Mouse (Mus musculus): ENCODE data around the gene Atxn1.
A peak's percentile ranks its signal among the peaks of the same experiment; 100 is the strongest.

Gene Atxn1

GRCm38 (mm10) chr13:45931215-45931614, 33.6 kb downstream of the Atxn1 start:
- DNase-seq (ENCODE audit: low spot score), result no peak

GRCm38 (mm10) chr13:45929744-45930143, 35.1 kb downstream of the Atxn1 start:
- DNase-seq (ENCODE audit: low spot score), result no peak

- no peak for DNase-seq (ENCODE audit: low spot score)
These were observed 39.5 kb downstream of the Atxn1 start for GRCm38 (mm10) chr13:45925294-45925693.

GRCm38 (mm10) chr13:45924555-45924954, 40.3 kb downstream of the Atxn1 start:
- no peak for DNase-seq (ENCODE audit: low spot score)

- no peak for DNase-seq (ENCODE audit: low spot score)
These were observed 41.7 kb downstream of the Atxn1 start for GRCm38 (mm10) chr13:45923086-45923485.

GRCm38 (mm10) chr13:45922467-45922866, 42.3 kb downstream of the Atxn1 start:
- DNase-seq (ENCODE audit: low spot score), result no peak

- no peak for DNase-seq (ENCODE audit: low spot score)
These were observed 45.7 kb downstream of the Atxn1 start for GRCm38 (mm10) chr13:45918956-45919711.

- no peak for DNase-seq (ENCODE audit: low spot score)
These were observed 46.8 kb downstream of the Atxn1 start for GRCm38 (mm10) chr13:45918006-45918380.

GRCm38 (mm10) chr13:45917058-45918005, 47.5 kb downstream of the Atxn1 start:
- no peak for DNase-seq (ENCODE audit: low spot score)

- DNase-seq (ENCODE audit: low spot score), result no peak
These were observed 48.9 kb downstream of the Atxn1 start for GRCm38 (mm10) chr13:45915921-45916320.

GRCm38 (mm10) chr13:45915026-45915425, 49.8 kb downstream of the Atxn1 start:
- DNase-seq (ENCODE audit: low spot score), result peak; percentile 12

- no peak for DNase-seq (ENCODE audit: low spot score)
These were observed 50.7 kb downstream of the Atxn1 start for GRCm38 (mm10) chr13:45914117-45914516.

GRCm38 (mm10) chr13:45911848-45912247, 53.0 kb downstream of the Atxn1 start:
- DNase-seq (ENCODE audit: low spot score), result no peak

- no peak for DNase-seq (ENCODE audit: low spot score)
These were observed 53.7 kb downstream of the Atxn1 start for GRCm38 (mm10) chr13:45911069-45911468.

- no peak for DNase-seq (ENCODE audit: low spot score)
These were observed 54.5 kb downstream of the Atxn1 start for GRCm38 (mm10) chr13:45910348-45910747.

- no peak for DNase-seq (ENCODE audit: low spot score)
These were observed 57.6 kb downstream of the Atxn1 start for GRCm38 (mm10) chr13:45907181-45907691.

GRCm38 (mm10) chr13:45906438-45907166, 58.2 kb downstream of the Atxn1 start:
- no peak for DNase-seq (ENCODE audit: low spot score)

GRCm38 (mm10) chr13:45904955-45905354, 59.9 kb downstream of the Atxn1 start:
- DNase-seq (ENCODE audit: low spot score), result no peak

- no peak for DNase-seq (ENCODE audit: low spot score)
These were observed 60.4 kb downstream of the Atxn1 start for GRCm38 (mm10) chr13:45904456-45904855.

- no peak for DNase-seq (ENCODE audit: low spot score)
These were observed 61.1 kb downstream of the Atxn1 start for GRCm38 (mm10) chr13:45903519-45904274.

- no peak for DNase-seq (ENCODE audit: low spot score)
These were observed 62.4 kb downstream of the Atxn1 start for GRCm38 (mm10) chr13:45902457-45902856.
